Mouse (Mus musculus) gastrocnemius, postnatal 14 days (tissue): ENCODE results near the gene Scaf4. TPM values are rescaled to one million over a fixed set of nuclear protein-coding genes. Genes with fewer than 3 reads are reported as not detected.
A peak's percentile ranks its signal among the peaks of the same experiment; 100 is the strongest.

ENCODE experiments used
- DNase-seq: peaks from one replicate; pipeline ENCODE4 v3.0.0; 2021; ENCODE audit warnings: mixed read lengths
- intact Hi-C: fragments of 180-260 bp; cut with DNase I; formaldehyde crosslinking; loops from one replicate; pipeline ENCODE4 v1.15.1; 2025; ENCODE audit warnings: low total_unique reads
- total RNA-seq, 2 experiments: library from RNA; stranded (reverse); gene quantifications; 2 replicates each; pipeline ENCODE4 v1.2.3; 2021

The Scaf4 gene
- total RNA-seq, 2 experiments from 2014 or later, result 14.4 to 14.9 TPM

DNA sequence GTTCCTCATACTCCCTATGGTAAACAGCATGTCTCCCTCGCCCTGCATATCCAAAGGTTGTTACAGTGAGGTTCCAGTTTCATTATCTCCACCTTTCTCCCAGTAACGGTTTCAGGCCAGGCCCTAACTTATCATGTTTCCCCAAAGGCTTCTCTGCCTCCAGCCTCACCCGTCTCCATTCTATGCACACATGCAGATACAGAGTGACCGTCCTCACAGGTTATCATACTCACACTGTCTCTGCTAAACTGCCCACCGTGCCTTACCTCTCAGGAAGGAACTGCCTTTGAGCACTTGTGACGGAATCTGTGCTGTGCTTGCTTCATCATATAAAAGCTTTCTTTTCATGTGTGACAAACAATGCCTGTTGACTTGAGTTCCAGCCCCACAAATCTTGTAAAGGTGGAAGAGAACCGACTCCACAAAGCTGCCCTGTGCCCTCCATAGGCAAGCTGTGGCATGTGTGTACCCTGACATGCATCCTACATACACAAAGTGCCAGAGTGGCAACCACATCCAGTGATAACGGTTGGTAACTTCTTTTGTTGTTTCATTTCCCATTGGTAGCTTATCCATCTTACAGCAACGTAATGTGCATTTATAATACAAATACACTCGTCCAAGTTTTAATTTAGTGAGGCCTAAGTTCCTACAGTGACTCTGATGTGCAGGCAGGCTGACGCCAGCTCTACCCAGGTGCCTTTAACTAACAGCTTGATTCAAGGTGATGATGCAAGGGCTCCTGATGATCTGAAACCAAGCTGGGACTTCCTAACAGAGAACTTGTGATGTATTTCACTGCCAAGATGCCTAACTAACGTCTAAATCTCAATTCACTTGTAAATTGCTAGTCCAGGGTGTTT, 70.6 kb downstream of the Scaf4 start:
- intact Hi-C loops, result no loop called here
- DNase-seq, result no peak

DNA sequence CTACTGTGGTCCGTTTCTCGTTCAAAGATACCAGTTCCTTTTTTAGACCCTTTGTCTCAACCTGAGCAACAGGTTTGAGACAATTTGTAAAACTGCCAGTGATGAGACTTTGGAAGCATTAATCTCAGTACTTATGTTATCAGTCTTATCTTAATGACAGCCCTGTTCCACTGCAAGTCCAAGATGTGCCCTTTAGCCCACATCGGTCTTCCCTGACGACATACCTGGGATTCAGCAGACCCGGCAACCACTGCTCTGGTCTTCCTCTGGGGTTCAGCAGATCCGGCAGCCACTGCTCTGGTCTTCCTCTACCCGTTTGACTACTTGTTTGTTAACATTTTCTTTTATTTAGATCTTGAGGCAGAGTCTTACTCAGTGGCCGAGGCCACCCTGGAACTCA, 72.5 kb downstream of the Scaf4 start:
- no peak for DNase-seq
- intact Hi-C loops, result no loop called here

DNA sequence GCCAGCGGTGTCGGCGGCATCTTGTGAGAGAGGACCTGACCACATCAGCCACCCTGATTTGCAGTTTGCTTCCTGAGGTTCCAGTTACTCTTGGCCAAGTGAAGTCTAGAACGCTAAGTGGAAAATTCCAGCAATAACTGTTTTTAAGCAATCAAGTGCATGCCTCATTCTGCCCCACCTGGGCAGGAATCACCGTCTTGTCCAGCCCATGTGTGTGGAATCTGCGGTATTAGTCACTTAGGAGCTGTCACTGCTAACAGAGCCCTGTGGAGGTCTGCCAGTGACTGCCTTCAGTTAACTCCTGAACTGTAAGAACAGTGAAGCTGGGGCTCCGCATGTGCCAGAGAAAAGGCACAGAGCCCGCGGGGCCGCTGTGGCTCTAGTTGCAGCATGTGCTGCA, 73.6 kb downstream of the Scaf4 start:
- DNase-seq, result no peak
- intact Hi-C loops, result no loop called here

DNA sequence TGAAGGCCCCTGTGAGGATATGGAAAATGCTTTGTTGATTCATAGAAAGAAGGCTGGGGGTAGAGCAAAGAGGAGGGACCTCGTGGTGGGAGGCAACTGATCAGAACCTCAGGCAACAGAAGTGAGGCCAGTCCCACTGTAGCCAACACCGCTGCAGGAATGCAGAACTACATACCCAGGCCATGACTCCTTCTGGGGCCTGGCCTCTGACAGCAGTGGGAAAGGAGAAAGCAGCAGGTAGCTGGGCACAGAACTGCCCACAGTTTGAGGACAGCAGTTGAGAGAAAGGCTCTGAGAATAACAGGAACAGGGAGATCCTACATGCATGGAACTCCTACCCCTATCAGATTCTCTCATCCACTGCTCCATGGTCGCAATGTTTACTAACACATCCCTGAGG, 75.3 kb downstream of the Scaf4 start:
- no peak for DNase-seq
- intact Hi-C loops, result no loop called here

DNA sequence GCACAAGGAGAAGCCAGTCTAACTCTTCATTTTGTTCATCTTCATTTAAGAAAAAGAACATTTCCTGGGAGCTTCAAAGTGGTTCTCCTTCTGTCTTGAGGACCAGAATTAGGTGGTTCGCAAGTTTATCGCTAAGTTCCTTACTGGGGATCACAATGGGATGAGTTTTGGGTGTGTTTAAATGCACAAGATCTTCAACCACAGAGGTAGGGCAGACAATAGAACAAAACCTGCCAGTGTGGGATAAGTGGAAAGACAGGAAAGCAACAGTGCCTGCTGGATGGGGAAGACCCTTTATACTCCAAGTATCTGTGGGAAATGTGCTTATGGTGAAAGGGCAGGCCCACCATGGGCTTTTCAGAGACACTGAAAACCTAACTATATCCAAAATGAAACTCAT, 79.4 kb downstream of the Scaf4 start:
- intact Hi-C loops, result no loop called here
- no peak for DNase-seq

DNA sequence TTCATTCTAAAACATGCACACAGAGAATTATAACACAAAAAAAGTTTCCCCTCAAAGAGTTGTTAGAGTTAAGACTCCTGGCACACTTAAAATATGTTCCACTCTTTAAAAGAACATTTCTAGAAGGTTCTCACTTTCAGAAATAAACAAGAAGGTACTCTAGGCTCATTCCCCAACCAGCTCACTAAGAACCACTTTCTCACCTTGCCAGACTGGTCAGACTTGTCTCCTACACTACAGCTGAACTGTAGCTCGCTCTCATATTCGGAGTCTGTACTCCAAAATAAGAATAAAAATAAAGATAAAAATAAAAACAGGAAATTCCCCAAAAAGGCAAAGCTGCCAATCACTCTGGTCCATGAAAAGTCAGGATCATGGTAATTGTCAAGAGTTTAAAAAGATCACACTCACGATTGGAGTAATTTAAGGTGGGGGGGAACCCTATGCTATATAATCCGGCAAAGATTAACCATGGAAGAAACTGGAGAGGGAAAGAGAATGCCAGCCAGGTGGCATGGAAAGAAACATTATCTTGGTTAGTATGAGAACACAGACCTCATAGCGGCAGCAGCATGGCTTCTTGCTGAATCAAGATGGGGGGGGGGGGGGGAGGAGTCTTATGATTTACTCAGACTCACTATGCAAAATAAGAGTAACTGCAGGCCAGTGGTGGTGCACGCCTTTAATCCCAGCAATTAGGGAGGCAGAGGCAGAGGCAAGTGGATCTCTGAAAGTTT, 80.9 kb downstream of the Scaf4 start:
- intact Hi-C loops, result no loop called here

DNA sequence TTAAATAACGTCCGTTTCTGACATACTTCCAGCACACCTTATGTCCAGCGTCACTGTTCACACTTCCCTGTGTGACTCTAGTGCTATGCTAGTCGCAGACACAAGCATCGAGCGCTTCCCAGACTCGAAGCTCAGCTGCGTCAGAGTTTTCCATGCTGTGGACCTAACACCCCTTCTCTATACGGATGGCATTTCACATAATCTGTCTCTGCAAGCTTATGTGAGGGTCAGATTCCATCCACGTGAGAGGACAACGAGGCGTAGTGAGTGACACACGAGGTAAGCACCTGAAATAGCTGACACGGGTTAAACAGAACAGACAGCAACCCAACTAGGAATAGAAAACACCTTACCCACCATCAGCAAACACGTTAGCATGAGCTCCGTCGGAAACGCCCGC, 82.2 kb downstream of the Scaf4 start:
- no peak for DNase-seq
- intact Hi-C loops, result no loop called here

More for the DNA sequence above, 80.9 kb downstream of the Scaf4 start:
- DNase-seq, result no peak

DNA sequence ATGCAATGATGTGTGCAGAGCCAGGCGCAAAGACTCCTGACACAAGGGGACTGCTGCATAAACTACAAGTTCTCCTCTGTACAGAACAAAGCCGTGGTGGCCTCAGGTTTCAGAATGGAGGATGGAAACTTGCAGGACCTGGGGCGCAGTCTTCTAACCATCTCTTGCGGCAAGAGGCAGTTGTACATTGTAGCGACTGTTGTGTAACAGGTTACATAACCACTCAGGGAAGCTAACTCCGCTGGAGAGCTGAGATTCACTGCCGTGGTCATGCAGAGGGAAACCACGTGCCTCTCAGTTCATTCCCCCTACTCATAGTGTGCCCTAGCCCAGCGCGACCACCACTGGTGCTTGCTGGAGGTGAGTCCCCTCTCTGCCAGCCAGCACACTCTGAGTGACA, 85.1 kb downstream of the Scaf4 start:
- intact Hi-C loops, result no loop called here
- DNase-seq, result no peak

DNA sequence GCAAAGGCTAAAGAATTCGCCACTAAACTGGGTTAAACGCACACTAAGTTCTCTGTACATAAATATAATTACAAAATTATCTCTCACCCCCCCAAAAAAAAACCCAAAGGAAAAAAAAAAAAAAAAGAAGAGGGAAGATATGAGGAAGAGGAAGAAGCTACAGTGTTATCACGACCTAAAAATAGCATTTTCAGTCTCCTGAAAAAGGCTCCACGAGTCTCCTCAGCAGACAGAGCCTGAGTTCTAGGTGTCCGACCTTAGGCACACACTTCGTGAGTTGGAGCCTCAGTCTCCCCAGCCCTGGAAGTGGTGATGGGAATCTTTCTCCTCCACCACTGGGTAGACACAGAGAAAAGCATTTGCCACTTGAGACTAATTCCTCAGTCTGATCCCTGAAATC, 85.7 kb downstream of the Scaf4 start:
- intact Hi-C loops, result no loop called here
- no peak for DNase-seq

DNA sequence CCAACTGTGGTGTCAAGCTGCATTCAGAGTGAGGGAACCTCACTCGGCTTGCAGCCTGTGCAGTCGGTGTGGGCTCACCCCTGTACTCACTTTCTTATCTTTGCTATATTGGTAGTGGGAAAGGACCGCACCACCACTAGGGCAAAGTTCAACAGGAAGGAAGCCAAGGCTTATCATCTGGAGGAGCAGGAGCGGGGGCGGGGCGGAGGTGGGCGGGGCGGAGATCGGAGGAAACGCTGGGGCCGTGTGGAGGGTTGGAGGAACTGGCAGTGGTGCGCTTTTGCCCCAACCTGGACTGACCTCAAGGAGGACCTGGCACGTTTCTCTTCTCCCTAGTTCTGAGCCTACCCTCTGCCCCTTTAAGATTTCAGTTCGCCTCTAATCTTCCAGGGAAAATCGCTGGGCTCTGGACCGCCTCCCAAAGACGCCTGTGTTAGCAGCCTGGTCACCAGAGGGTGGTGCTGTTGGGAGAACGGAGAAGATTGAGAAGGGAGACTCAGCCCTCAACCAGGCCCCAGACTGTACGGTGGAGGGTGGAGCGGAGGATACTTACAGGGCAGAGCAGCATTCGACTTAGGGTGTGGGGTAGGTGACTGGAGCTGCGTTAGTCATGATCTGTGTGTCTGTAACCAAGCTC, 86.8 kb downstream of the Scaf4 start:
- intact Hi-C loops, result no loop called here
- peak; percentile 76 for DNase-seq

DNA sequence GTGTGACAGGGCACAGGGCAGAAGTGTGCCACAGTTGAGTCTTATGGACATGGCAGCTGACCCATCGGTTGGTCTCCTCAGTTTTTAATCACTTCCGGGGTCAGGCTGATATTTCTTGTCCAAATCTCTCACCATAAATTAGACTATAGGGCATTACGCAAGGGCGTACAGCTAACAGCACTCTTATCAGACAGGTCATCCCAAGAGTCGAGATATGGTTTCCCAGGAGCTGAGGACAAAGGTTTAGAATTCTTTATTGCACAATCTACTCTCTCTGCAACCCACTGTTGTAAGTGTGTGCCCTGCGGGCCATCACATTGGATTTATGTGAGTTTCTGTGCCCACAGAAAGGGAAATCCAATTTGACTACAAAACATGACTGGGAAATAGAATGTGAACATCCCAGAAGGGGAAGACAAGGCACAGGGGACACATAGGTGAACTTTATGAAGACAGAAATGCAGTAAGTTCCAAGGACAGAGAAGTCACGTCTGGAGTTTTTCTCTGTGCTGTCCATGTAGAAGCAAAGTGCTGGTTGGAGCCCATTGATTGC, 87.5 kb downstream of the Scaf4 start:
- intact Hi-C loops, result no loop called here
- no peak for DNase-seq

DNA sequence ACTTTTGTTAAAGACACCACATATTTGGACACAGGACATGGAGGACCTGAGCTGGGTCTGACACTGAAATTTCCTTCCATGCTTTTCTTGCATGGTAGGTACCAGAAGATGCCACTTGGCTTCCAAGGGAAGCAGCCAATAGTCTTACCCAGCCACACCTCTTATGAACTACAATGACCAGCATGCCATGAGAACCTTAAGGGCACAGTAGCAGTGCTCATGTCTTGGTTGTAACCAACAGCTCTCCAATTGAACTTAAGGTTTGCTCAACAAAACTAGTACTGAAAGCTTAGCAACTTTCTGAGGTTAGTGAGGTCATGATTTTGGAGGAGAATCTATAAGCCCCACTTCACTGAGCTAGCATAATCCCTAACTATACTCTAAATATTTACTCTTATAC, 90.6 kb downstream of the Scaf4 start:
- DNase-seq, result no peak
- intact Hi-C loops, result no loop called here

DNA sequence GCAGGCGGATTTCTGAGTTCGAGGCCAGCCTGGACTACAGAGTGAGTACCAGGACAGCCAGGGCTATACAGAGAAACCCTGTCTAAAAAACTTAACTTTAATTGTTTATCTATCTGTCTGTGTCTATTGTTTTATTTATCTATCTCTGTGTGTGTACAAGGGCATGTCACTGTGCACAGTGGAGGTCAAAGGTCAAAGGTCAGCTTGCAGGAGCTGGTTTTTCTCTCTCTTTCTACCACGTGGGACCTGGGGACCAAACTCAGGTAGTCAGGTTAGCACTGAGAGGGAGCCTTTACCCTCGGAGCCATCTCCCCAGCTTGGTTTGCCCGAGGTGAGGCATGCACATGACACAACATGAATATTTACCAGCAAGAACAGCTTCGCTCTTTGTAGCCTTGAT, 93.0 kb downstream of the Scaf4 start:
- intact Hi-C loops, result no loop called here
- no peak for DNase-seq

DNA sequence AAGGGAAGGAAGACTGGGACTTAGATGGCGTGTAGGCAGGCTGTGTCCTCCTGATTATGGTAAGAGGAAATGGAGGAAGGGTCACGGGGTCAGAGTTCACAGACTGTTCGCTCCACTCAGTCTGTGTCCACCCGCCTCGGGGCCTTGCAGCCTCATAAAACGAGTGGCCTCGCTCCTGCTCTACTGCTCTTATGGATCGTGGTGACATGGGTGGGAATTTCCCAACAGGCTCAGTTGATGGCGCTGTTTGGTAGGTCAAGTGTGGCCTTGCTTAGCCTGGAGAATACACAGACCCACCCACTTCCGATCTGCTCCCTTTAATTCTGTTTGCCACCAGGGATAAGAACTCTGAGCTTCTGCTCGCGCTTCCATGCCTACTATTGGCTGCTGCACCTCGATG, 96.8 kb downstream of the Scaf4 start:
- DNase-seq, result peak; percentile 13
- intact Hi-C loops, result loop anchor here (10.0 kb wide), 1 partner anchor 413 kb away; no protein-coding TSS in a partner anchor

DNA sequence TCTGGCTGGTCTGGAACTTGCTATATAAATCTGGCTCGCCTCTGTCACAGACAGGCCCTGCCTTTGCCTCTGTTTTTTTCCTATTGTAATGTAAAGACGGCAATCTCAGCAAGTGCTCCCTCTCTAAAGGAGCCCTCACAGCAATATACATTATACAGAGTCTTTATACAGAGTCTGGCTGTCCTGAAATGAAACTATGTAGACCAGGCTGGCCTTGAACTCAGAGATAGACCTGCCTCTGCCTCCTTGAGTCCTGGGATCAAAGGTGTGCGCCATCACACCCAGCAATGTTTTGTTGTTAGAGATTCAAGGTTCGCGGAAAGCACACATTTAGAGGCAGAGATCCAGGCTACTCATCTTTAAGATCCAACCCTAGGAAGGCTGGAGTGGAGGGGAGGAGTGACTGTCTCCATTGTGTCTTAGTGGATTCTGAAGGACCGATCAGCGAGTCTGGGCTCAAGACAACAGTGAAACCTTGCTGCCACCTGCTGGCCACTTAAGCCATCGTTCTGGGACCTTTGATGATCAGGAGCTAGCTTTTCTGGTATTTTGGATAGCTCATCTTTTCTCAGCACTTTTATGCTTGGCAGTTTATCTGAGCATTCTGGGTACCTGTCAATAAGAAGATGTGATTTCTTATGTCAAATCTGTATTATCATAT, 98.2 kb downstream of the Scaf4 start:
- intact Hi-C loops, result loop anchor here (10.0 kb wide), 1 partner anchor 411 kb away; no protein-coding TSS in a partner anchor
- peak; percentile 59 for DNase-seq

DNA sequence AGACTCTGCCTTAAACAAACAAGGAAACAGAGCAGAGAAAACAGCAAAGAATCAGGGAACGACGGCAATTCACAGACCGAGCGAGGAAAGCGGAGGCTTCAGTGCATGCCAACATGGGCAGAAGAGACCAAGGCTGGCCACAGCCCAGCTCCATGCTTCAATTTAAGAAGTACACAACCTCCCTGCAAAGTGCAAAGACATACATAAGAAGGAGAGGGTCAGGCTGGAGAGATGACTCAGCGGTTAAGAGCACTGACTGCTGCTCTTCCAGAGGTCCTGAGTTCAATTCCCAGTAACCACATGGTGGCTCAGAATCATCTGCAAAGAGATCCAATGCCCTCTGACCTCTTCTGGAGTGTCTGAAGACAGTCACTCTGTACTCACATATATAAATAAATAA, 100.2 kb downstream of the Scaf4 start:
- intact Hi-C loops, result loop anchor here (10.0 kb wide), 1 partner anchor 409 kb away; no protein-coding TSS in a partner anchor

DNA sequence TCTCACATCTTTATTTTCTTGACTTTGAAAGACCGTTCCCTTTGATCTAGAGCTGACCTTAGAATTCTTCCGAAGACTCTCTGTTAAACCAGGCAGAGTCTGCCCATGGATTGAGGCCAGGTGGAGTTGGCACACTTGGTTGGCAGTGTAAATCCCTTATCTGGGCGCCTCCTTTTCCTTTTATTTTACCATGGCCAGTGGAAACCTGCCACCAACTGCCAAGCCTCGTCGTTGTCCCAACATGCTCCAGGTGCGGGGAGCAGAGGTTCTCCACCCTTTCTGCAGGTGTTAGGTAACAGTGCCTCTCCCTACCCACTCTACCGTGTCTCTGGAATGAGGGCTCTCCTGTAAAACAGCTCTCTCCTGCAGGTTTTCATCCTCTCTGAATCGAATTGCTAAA, 102.6 kb downstream of the Scaf4 start:
- intact Hi-C loops, result loop anchor here (10.0 kb wide), 1 partner anchor 407 kb away; no protein-coding TSS in a partner anchor
- no peak for DNase-seq

More for the DNA sequence above, 100.2 kb downstream of the Scaf4 start:
- DNase-seq, result no peak

DNA sequence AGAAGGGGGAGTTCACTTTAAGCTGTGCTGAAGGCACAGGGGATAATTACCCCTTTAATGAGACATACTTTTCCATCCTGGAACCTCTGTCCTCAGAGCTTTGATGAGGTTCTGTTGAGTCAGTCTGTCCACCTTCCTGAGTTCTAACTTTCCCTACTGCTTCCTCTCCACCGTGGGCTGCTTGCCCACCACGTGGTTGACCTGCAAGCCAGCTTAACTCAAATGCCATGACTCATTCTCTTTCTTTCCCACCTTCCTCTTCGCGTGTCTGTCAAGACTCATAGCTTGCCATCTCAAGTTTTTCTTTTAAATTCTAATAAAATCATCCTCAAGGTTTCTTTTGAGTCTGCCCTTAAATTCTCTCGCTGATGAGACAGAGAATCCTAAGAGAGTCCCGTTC, 103.3 kb downstream of the Scaf4 start:
- DNase-seq, result no peak
- intact Hi-C loops, result loop anchor here (10.0 kb wide), 1 partner anchor 406 kb away; no protein-coding TSS in a partner anchor

DNA sequence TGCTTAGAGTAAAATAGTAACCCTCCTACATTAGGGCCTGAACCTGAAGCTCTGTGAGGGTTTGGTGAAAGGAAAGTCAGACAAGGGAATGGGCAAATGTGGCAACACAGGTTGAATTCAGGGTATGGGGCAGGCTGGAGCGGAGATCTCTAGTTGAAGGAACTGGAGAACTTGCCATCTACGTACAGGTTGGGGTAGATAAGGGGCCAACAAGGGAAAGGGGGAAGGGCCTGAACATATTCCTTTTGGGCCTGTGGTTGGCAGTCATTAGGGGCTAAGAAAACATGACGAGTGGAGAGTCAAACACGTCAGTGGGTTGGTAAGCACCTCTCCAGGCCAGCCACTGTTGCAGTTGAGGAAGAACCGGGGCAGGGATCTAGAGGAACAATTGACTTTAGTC, 104.4 kb downstream of the Scaf4 start:
- intact Hi-C loops, result loop anchor here (10.0 kb wide), 1 partner anchor 405 kb away; no protein-coding TSS in a partner anchor
- DNase-seq, result no peak
